Mouse (Mus musculus): ENCODE measurements at regions not wholly inside any gene's neighbourhood (a gene's known extent, or its start where the extent isn't known, plus 50 kb on each side); places are given as distances from the start of the nearest gene placed in this dataset.

DNA sequence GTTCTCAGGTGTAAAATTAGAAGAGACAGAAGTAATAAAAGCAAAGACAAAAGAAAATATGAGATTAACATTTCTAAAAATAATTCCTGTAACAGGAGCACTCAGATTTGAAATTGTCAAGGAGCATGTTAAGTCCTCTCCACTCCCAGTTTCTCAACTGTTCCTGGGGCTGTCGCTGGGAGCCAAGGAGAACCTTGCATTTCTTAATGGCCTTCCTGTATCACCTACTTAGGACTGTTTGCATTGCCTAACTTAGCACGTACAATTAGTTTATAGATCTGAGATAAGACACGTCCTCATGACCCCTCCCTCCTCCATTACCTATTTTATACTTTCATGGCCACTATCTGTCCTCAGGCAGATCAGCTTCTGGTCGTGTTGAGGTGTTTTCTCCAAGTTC, 360.8 kb downstream of the Kcnj2 start:
- no peak for DNase-seq (ENCODE audit: extremely low read depth, insufficient read length, low spot score)

DNA sequence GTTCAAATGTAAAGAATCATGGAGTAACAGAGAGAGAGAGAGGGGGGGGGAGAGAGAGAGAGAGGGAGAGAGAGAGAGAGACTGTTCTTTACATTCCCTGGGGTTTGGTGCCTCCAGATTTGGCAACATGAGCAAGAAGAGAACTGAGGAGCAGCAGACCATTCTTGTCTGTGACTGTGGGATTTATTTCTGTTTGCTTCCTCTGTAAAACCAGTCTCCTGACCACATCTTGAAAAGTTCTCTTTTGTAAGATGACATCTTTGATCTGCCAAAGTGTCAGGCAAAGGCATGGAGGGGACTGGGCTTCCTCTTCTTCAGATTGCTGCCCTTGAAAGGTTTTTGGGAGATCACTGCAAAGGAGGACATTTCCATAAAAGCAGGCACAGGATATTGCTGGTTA, 376.3 kb downstream of the Kcnj2 start:
- no peak for DNase-seq (ENCODE audit: extremely low read depth, insufficient read length, low spot score)

- DNase-seq (ENCODE audit: extremely low read depth, insufficient read length, low spot score), result no peak
These were observed 377.4 kb downstream of the Kcnj2 start for GRCm38 (mm10) chr11:111443381-111443780.

GRCm38 (mm10) chr11:111444791-111445190, 378.8 kb downstream of the Kcnj2 start:
- no peak for DNase-seq (ENCODE audit: extremely low read depth, insufficient read length, low spot score)

GRCm38 (mm10) chr11:111445764-111446163, 379.8 kb downstream of the Kcnj2 start:
- DNase-seq (ENCODE audit: extremely low read depth, insufficient read length, low spot score), result no peak

- no peak for DNase-seq (ENCODE audit: extremely low read depth, insufficient read length, low spot score)
These were observed 385.0 kb downstream of the Kcnj2 start for GRCm38 (mm10) chr11:111450811-111451494.

GRCm38 (mm10) chr11:111460046-111460445, 394.1 kb downstream of the Kcnj2 start:
- no peak for DNase-seq (ENCODE audit: extremely low read depth, insufficient read length, low spot score)

DNA sequence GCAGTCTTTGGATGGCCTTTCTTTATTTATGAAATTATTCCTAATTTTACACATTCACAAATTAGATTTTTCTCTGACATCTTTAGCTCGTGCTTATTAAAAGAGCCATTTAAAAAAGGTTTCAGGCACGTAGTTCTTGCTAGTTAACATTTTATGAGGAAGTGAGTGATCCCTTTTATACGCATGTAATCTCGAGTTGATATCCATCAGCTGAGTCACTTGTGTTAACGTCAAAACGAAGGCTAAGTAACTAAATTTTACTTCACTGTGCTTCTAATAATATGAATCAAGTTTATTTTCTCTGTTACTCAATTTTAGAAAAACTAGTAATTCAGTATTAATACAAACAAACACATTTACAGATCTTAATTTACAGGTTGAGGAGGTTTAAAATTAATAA, 419.0 kb downstream of the Kcnj2 start:
- no peak for DNase-seq (ENCODE audit: extremely low read depth, insufficient read length, low spot score)

DNA sequence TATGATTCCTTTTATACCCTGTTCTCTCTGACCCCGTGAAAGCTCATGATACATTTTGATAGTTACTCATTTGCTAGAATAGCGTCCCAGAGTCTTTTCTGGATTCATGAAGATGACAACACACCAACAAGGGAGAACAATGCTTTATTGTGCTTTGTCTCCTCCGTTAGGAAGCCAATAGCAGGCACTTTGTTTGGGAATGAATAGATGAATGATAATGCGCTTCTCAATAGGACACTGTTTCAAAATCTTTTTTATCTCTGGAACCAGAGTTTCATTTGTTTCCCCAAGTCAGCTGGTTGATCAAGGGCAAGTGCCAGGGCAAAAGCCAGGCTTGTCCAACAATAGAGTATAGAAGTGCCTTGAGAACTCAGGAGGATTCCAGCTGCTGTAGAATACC, 446.5 kb downstream of the Kcnj2 start:
- no peak for DNase-seq (ENCODE audit: extremely low read depth, insufficient read length, low spot score)

DNA sequence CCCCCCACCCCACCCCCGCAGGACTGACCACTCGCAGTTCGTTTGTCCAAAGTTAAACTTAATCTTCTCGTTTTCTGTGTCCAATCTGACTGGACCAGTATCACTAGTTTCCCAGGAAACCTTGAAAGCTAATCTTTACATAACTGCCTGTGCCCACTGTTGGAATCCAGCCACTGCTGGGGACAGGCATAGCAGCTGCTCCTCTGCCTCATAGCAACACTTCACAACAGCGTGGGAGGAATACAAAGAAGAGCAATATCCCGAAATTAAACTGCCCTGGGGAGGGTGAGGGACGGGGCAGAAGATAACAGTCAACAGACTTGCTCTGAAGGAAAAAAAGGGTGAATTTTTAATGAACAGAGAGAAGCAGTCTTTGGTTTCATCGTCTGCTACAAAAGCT, 456.8 kb downstream of the Kcnj2 start:
- DNase-seq (ENCODE audit: extremely low read depth, insufficient read length, low spot score), result no peak

DNA sequence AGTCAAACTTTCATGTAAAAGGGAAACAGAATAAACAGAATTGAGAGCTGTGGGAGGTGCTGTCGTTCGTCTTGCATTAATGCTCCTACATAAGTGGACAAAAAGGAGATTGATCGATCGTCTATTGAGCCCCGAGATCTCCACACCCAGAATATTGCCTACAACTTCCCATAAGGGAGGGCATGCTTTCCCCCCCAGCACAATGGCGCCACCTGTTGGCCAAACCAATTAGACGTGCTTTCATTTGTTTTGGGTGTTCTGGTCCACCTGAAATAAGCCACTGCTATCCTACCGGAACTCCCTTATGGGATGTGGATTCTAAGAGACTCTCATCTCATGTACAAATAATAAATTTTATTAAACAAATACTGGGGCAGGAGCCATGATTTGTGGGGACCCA, 457.5 kb downstream of the Kcnj2 start:
- no peak for DNase-seq (ENCODE audit: extremely low read depth, insufficient read length, low spot score)

DNA sequence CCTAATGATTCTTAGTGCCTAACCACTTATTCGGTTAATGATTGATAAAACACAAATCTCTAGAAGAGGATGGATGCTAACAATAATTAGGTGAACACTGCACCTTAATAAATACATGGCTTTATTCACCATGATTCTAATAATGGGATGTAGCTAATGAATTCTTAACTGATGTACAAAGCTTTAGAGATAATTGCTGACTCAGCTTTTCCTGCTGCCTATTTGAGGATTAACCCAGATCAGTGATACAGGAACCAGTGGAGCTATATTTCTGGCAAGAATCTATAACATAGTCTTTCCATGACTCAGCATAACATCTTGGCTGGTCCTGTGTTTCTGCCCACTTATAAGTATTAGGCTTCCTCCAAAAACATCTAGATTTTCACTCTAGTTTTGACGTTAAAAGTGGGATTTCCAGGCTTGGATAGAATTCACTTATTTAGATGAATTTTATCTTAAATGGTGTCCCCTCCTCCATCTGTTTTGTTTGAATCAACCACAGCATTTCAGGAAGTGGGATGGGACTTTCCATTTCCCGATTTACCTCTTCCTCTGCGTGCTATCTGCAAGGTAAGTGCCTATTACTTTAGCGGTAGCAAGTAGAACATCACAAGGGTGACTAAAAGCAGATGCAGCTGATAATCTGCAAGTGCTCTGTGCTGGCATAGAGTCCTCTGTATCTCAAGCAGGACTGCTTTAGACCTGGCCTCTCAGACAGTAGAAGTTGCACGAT, 460.2 kb downstream of the Kcnj2 start:
- no peak for DNase-seq (ENCODE audit: extremely low read depth, insufficient read length, low spot score)

- no peak for DNase-seq (ENCODE audit: extremely low read depth, insufficient read length, low spot score)
These were observed 463.6 kb downstream of the Kcnj2 start for GRCm38 (mm10) chr11:111529591-111529990.

DNA sequence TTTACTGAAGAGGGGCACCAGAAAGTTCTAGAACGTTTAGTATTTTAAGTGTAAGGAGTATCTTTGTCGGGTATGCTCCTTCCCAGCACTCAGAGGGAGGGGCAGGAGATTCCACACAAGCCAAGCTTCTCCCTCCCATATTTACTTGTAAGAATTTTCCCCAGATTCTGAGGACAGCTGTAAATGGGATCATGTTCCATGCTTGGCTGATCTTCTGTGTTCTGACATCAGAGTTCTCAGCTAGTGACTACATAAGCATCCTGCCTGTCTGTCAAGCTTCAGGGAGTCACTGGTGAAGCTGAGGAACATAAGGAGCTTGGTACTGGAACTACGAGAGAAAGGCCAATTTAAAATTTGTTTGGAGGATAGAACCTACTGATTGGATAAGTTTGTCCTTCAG, 464.9 kb downstream of the Kcnj2 start:
- no peak for DNase-seq (ENCODE audit: extremely low read depth, insufficient read length, low spot score)

GRCm38 (mm10) chr11:111532457-111532856, 466.5 kb downstream of the Kcnj2 start:
- no peak for DNase-seq (ENCODE audit: extremely low read depth, insufficient read length, low spot score)

- DNase-seq (ENCODE audit: extremely low read depth, insufficient read length, low spot score), result peak; percentile 11
These were observed 470.3 kb downstream of the Kcnj2 start for GRCm38 (mm10) chr11:111536040-111536836.

GRCm38 (mm10) chr11:111537654-111538053, 471.7 kb downstream of the Kcnj2 start:
- no peak for DNase-seq (ENCODE audit: extremely low read depth, insufficient read length, low spot score)

DNA sequence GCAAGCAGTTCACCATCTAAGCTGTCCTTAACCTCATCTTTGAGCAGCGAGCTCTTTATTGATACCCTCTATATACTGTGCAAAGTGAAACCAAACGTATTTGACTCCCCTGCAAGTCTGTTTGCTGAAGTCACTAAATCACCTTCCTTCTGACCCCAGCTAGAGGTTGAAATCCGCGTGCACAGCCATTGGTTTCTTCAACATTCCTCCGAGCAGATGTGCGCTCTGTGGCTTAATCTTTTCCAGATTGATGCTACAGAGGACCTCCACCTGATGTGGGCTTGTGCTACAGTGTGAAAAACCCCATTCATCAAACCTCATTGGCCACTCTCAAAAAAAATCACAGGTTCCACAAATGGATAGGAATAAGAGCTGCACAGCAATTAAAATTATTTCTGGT, 474.0 kb downstream of the Kcnj2 start:
- no peak for DNase-seq (ENCODE audit: extremely low read depth, insufficient read length, low spot score)

DNA sequence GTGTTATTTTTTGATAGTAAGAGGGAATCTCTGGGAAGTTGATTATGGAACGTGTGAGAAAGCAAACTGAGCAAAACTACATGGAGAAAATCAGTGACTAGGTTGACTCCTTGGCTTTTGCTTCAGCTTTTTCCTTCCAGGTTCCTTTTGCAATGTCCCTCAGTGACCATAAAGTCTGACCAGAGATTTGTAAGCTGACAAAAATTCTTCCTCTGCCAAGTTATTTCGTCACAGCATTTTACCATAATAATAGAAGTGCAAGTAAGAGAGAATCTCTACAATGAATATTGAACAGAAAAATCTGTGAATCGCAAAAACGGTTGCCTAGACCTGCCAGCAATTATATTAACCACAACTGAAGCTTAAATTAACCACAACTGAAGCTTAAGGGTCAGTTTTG, 479.3 kb downstream of the Kcnj2 start:
- no peak for DNase-seq (ENCODE audit: extremely low read depth, insufficient read length, low spot score)

DNA sequence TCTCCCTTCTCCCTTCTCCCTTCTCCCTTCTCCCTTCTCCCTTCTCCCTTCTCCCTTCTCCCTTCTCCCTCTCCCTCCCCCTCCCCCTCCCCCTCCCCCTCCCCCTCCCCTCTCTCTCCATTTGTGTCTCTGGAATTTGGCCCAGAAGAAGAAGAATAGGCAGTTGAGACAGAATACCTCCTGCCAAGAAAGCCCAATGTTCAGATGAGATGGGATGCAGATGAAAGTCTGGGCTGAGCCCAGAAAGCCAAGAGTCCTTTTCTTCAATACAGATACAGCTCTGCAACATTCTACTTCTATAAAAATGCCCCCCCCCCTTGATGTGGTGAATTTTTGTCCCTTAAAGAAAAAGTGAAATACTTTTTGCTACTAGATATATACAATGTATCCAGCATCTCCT, 489.2 kb downstream of the Kcnj2 start:
- no peak for DNase-seq (ENCODE audit: extremely low read depth, insufficient read length, low spot score)

- no peak for DNase-seq (ENCODE audit: extremely low read depth, insufficient read length, low spot score)
These were observed 489.7 kb downstream of the Kcnj2 start for GRCm38 (mm10) chr11:111555615-111556014.
